Mouse (Mus musculus): ENCODE measurements around the gene Pcare.

The Pcare gene

DNA sequence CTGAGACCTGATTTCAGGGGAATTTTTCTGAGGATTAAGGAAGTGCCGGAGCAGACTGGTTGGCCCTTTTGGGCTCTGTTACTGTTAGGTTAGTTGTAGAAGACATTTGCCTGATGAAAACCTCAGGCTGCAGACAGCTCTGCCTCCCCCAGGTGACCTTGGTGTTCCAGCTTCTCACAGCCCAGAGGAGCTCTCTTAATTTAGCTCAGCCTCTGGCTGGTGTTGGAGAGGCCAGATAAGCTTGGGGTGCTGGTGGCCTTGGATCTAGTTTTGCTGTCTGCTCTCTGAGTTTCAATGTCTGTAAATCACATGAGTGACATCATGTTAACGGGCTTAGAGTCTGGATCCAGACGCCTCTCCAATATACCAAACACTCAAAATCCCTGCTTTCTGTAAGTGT lies 31.7 kb downstream of the Pcare start:
- DNase-seq: peak; percentile 97

GRCm38 (mm10) chr17:71720434-71720833 lies 32.3 kb downstream of the Pcare start:
- DNase-seq: no peak

- no peak for DNase-seq
Observed at GRCm38 (mm10) chr17:71717881-71718625, 34.6 kb downstream of the Pcare start.

DNA sequence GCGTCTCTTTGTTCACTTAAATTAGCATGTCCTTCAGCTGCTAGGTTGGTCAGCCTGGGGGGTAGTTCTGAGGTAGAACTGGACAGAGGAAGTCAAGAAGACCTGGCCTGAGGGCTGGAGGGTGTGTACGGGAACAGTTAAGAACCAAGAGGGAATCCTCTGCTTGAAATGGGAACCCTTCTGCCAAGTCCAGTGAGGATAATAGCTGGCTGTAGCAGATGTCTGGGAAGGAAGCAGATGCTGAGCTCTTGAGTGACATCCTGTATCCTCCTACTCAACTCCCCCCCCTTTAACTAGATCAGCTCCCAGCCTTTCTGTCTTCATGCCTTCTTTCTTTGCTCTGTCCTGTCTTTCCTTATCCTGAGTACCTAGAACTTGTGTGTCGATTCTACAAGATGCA lies 37.7 kb downstream of the Pcare start:
- no peak for DNase-seq

DNA sequence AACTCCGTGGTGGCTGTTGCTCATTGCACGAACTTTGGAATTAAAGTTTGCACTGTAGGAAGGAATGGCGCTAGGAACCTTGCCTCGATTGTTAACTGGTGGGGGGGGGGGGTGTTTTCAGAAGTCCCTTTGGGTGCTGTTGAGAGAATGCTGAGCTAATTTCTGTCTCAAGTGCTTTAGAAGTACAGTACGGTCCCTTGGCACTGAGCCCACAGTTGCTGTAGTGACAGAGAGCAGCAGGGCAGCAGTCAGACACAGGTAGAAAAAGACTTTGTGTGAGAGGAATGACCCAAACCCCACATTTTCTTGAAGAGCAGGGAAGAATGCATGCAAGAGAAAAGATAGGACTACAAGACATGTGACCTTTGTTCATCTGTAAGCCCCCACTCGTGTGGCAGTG lies 40.4 kb downstream of the Pcare start:
- no peak for DNase-seq

- DNase-seq: no peak
Observed at GRCm38 (mm10) chr17:71707715-71708114, 45.0 kb downstream of the Pcare start.

GRCm38 (mm10) chr17:71705550-71706480 lies 46.9 kb downstream of the Pcare start:
- DNase-seq: peak; percentile 96

DNA sequence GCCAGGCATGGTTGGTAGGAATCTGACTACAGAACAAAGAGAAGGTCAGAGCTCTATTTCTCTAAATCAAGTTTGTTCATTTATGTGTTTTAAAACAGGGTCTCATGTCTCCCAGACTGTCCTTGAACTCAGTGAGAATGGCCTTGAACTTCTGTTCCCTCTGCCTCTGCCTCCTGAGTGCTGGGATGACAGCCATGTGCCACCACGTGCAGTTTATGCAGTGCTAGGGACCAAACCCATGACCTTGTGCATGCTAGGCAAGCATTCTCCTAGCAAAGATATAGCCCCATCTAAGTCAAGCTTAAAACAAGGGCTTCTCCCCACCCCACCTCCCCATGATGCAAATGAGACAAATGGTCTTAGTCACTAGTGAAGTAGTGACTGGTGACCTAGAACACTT lies 47.6 kb downstream of the Pcare start:
- DNase-seq: peak; percentile 92

DNA sequence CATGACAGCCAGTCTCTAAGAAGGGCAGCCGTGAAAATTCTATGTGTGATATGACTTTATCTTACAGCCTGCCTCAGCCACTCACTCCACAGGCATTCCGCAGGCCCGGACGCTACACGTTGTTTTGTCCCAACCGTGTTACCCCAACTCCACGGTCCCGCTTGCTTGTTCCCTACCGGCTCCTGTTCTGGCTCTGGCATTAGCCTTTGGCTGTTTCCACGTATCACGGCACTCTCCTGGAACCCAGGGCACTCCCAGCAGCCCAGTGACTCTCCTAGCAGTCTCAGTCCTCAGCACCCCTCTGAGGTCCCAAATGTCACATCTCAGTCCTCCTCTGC lies 54.1 kb downstream of the Pcare start:
- no peak for DNase-seq

GRCm38 (mm10) chr17:71697896-71698618 lies 54.6 kb downstream of the Pcare start:
- peak; percentile 98 for DNase-seq

DNA sequence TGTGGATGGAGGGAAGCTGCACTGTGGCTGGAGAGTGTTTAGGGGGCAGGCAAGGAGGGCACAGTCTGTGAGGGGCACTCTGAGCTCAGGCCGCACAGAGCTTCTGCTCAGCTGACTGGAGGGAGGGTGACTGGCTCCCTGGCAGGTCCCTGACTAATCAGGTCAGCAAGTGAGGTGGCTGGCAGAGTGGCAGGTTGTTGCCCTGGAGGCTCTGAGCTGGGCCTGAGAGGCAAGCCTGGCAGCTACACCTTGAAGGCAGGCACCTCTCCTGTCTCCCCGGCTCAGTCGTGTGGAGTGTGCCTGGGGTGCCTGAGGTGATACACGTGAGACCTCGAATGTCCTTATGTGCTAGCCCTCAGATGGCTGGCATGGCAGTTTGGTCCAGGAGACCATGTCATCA lies 56.3 kb downstream of the Pcare start:
- peak; percentile 98 for DNase-seq

DNA sequence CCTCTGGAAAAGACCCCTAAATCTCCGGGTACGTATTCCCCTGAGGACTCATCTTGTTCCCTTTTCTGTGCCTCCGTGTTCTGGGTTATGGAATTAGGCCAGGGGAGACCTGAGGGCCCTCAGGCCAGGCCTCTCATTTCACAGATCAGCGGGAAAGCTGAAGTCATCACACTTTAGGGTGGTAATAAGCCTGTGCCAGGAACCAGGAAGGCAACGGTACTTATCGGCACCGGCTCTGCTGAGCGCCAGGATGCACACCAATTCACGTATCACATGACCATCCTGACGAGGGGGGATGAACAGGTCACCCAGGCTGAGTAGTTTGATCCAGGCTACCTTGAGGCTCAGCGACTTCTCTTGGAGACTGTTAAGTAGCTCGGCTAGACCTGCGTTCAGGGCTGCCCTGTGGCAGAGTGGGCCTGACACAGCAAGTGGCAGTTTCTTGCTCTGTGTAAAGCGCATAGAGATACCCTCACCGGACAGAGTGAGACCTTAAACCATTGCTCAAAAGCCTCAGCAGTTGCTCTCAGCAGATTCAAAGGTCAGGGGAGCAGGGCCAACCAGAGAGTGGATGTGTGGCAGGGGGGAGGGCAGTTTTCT lies 56.9 kb downstream of the Pcare start:
- DNase-seq: peak; percentile 95

GRCm38 (mm10) chr17:71695151-71695550 lies 57.5 kb downstream of the Pcare start:
- no peak for DNase-seq

- DNase-seq: no peak
Observed at GRCm38 (mm10) chr17:71693780-71694179, 58.9 kb downstream of the Pcare start.

Measured in heart, adult 11 months (tissue).